Mouse (Mus musculus): ENCODE data around the gene Ppp1r12c. TPM values are rescaled to one million over a fixed set of nuclear protein-coding genes. Genes with fewer than 3 reads are reported as not detected.

The Ppp1r12c gene
- polyA plus RNA-seq, 1 experiment from 2014 or later = 46.0 TPM

GRCm38 (mm10) chr7:4511489-4512224 lies 10.2 kb upstream of the Ppp1r12c start:
- Histone ChIP-seq H3K27me3 (ENCODE audit: insufficient read depth, poor library complexity, severe bottlenecking) (no peaks in the 10 kb centered on the region), H3K36me3 (peaks cover 10% of the 10 kb centered on the region; the same call in 1 of the 2 replicates), H3K4me3 (peak overlapping the region; percentile 29; the same call in 1 of the 2 replicates), H3K4me1 (peaks cover 74% of the 10 kb centered on the region), H3K27ac (peak overlapping the region; percentile 72), H3K9me3 (no peaks in the 10 kb centered on the region)
- 58% methylated on average over 8 of the region's 8 CpGs for whole genome bisulfite sequencing
- no peak for DNase-seq (ENCODE audit: low spot score)

- 13% methylated on average over 24 of the region's 24 CpGs for WGBS
- Histone ChIP-seq H3K27ac (peak overlapping the region; percentile 68), H3K27me3 (ENCODE audit: insufficient read depth, poor library complexity, severe bottlenecking) (no peaks in the 10 kb centered on the region), H3K4me1 (peaks cover 60% of the 10 kb centered on the region), H3K4me3 (peak overlapping the region; percentile 31), H3K36me3 (peaks cover 10% of the 10 kb centered on the region; the same call in 1 of the 2 replicates), H3K9me3 (no peaks in the 10 kb centered on the region)
- peak; percentile 96 for DNase-seq (ENCODE audit: low spot score)
Observed at GRCm38 (mm10) chr7:4509863-4510608, 8.6 kb upstream of the Ppp1r12c start.

DNA sequence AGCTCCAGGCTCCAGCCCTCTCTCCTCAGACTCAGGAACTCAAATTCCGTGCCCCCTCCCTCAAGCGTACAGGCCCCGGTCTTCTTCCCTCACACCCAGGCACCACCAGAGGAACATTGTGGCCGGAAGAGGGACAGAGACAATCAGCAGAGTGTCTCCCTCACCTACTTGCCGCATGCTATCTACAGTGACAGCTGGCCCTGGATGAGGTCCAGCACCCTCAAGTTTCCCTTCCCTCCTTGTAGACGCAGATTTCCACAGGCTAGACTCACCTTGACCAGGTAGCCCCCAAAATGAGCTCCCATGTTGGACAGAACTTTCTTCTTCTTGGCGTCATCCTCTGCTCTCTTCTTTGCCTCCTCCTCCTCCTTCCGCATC lies 7.2 kb upstream of the Ppp1r12c start:
- no peak for DNase-seq (ENCODE audit: low spot score)
- WGBS = 76% methylated on average over 8 of the region's 8 CpGs
- Histone ChIP-seq H3K27me3 (ENCODE audit: insufficient read depth, poor library complexity, severe bottlenecking) (no peaks in the 10 kb centered on the region), H3K9me3 (no peaks in the 10 kb centered on the region), H3K4me3 (no peak overlapping the region), H3K4me1 (peaks cover 54% of the 10 kb centered on the region), H3K27ac (peak overlapping the region; percentile 29; the same call in 1 of the 2 replicates), H3K36me3 (peaks cover 10% of the 10 kb centered on the region; the same call in 1 of the 2 replicates)

DNA sequence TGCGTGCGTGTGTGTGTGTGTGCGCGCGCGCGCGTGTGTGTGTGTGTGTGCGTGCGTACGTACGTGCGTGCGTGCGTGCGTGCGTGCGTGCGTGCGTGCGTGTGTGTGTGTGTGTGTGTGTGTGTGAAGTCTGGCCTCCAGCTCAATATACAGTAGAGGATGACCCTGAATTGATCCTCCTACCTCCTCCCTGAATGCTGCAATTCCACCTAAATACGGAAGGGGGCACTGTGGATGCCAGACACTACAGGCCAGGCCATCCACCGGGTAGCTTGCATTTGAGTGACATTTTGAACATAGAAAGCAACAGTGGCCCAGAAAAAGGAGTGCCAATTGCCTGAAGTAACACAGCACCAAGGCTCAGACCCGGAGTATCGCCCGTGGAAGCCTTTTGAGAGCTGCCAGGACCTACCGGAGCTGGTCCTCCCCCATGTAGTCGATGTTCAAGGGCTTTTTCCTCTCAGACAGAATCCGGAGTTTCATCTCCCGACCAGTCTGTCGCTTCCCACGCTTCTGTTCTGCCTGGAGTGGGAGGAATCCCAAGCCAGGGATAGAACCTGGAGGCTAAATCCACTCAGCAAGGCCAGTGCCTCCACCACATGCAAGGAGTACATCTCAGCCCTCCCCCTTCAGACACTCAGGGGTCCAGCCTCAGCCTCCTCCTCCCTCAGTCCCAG lies 6.7 kb upstream of the Ppp1r12c start:
- H3K27ac ChIP-seq = 0 out of 2 replicates have a peak overlapping the region, but pooled peaks have one; percentile 29
- DNase-seq (ENCODE audit: low spot score) = no peak
- H3K4me3 ChIP-seq = no peak overlapping the region
- WGBS = 74% methylated on average over 32 of the region's 32 CpGs
- no peaks in the 10 kb centered on the region for H3K27me3 ChIP-seq (ENCODE audit: insufficient read depth, poor library complexity, severe bottlenecking)
- no peaks in the 10 kb centered on the region for H3K9me3 ChIP-seq
- H3K4me1 ChIP-seq = peaks cover 49% of the 10 kb centered on the region
- H3K36me3 ChIP-seq = peaks cover 10% of the 10 kb centered on the region; the same call in 1 of the 2 replicates

DNA sequence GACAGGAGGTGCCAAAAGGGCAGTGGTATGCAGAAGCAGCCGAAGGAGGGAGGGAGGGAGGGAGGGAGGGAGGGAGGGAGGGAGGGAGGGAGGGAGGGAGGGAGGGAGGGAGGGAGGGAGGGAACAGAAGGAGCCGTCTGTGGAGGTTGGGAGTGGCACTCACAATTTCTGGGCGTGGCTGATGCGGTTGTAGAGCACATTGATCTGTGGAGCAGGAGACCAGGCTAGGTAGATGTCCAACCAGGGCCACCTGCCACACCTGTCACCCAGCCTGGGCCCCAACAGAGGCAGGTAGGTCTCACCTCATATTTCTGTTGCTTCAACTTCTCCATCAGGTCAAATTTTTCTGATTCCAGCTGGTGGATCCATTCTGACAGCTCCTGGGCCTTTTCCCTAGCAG lies 5.7 kb upstream of the Ppp1r12c start:
- no peak overlapping the region for H3K27ac ChIP-seq
- peaks cover 44% of the 10 kb centered on the region for H3K4me1 ChIP-seq
- WGBS = 62% methylated on average over 3 of the region's 4 CpGs
- no peak for DNase-seq (ENCODE audit: low spot score)
- H3K27me3 ChIP-seq (ENCODE audit: insufficient read depth, poor library complexity, severe bottlenecking) = no peaks in the 10 kb centered on the region
- peaks cover 10% of the 10 kb centered on the region; the same call in 1 of the 2 replicates for H3K36me3 ChIP-seq
- H3K4me3 ChIP-seq = no peak overlapping the region
- no peaks in the 10 kb centered on the region for H3K9me3 ChIP-seq

DNA sequence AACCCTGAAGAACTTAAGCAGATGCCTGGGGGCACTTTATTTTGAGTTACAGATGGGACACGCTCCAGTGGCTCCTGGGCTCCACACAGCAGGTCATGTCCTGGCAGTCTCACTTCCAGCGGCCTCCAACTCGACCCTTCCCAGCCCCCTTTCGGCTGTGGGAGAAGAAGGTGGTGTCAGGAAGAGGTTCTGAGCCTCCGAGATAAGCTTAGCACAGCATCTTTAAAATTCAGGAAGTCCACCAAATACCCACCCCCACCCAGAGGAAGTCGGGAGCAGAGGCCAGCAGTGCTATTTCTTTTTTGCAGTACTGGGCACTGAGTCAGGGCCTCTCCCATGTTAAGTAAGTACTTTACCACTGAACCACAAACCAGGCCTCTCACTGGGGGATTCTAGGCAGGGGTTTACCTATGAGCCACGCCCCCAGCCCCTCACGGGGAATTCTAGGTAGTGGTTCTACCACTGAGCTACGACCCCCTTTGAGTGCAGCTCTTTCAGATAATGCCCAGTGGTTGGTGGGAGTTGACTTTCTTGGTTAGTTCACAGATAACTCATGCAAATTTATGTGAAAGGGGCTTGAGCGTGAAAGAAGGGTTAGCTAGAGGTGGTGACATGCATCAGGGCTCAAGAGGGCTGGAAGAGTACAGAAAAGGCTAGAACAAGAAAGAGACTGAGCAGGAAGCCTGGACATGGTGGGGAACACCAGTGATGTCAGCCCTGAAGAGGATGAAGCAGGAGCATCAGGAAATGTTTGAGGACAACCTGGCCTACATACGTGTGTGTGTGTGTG lies 3.4 kb upstream of the Ppp1r12c start:
- H3K36me3 ChIP-seq = peaks cover 10% of the 10 kb centered on the region; the same call in 1 of the 2 replicates
- H3K27me3 ChIP-seq (ENCODE audit: insufficient read depth, poor library complexity, severe bottlenecking) = no peaks in the 10 kb centered on the region
- H3K27ac ChIP-seq = peak overlapping the region; percentile 49
- WGBS = 45% methylated on average over 11 of the region's 11 CpGs
- H3K4me3 ChIP-seq = no peak overlapping the region
- no peaks in the 10 kb centered on the region for H3K9me3 ChIP-seq
- no peak for DNase-seq (ENCODE audit: low spot score)
- peaks cover 27% of the 10 kb centered on the region for H3K4me1 ChIP-seq

GRCm38 (mm10) chr7:4503858-4504257 lies 2.4 kb upstream of the Ppp1r12c start:
- no peak for DNase-seq (ENCODE audit: low spot score)
- Histone ChIP-seq H3K27me3 (ENCODE audit: insufficient read depth, poor library complexity, severe bottlenecking) (no peaks in the 10 kb centered on the region), H3K36me3 (peaks cover 10% of the 10 kb centered on the region; the same call in 1 of the 2 replicates), H3K27ac (no peak overlapping the region), H3K4me3 (no peak overlapping the region), H3K4me1 (peaks cover 28% of the 10 kb centered on the region), H3K9me3 (no peaks in the 10 kb centered on the region)
- 81% methylated on average over 5 of the region's 5 CpGs for WGBS

DNA sequence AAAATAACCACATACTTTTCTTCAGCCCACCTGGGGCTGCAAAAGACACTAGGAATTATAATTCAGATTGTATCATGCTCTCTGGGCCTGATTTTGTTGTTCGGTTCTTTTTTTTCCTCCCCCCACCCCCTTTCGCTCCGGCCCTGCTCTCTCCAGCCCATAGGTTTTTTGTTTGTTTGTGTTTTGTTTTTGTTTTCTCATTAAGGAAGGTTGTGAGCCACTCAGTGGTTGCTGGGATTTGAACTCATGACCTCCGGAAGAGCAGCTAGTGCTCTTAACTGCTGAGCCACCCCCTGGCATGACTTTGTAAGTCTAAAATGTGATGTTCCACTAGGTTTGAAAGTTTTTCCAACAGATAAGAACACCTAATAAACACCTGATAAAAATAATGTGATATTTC lies 1.6 kb upstream of the Ppp1r12c start:
- Histone ChIP-seq H3K27me3 (ENCODE audit: insufficient read depth, poor library complexity, severe bottlenecking) (no peaks in the 10 kb centered on the region), H3K4me1 (peaks cover 32% of the 10 kb centered on the region), H3K36me3 (peaks cover 4% of the 10 kb centered on the region; the same call in 1 of the 2 replicates), H3K4me3 (no peak overlapping the region), H3K27ac (no peak overlapping the region), H3K9me3 (no peaks in the 10 kb centered on the region)
- 75% methylated on average over 4 of the region's 4 CpGs for WGBS
- DNase-seq (ENCODE audit: low spot score) = no peak

DNA sequence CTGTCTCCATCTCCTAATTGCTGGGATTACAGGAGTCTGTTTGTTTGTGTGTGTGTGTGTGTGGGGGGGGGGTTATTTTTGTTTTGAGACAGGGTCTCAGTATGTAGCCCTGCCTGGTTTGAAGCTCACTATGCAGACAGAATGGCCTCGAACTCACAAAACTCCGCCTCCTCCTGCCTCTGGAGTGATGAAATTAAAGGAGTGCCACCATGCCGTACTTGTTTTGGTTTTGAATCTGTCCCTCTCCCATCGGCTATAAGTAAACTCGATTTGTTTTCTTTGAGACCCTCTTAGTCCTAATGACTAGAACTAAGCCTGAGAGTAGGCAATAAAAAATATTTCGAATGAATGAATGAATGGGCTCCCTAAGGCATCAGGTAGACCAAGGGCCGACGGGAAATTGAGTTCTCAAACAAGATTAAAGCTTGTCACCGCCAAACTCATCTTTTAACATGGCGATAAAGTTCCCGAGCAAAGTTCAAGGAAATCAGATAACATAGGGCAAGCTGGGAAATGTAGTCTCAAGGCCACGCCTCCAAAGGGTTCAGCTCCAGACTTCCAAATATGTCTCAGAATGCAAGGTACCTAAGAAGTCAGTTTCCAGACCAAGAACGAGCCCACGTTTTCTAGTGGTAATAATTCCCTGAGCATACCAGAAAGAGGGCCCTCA lies 1.1 kb upstream of the Ppp1r12c start:
- Histone ChIP-seq H3K36me3 (peaks cover 2% of the 10 kb centered on the region; the same call in 1 of the 2 replicates), H3K4me3 (peak overlapping the region; percentile 94), H3K27me3 (ENCODE audit: insufficient read depth, poor library complexity, severe bottlenecking) (no peaks in the 10 kb centered on the region), H3K4me1 (peaks cover 37% of the 10 kb centered on the region), H3K27ac (peak overlapping the region; percentile 95), H3K9me3 (no peaks in the 10 kb centered on the region)
- WGBS = 10% methylated on average over 14 of the region's 14 CpGs
- DNase-seq (ENCODE audit: low spot score) = no peak

- Histone ChIP-seq H3K27me3 (ENCODE audit: insufficient read depth, poor library complexity, severe bottlenecking) (no peaks in the 10 kb centered on the region), H3K4me1 (peaks cover 42% of the 10 kb centered on the region), H3K4me3 (peak overlapping the region; percentile 94), H3K27ac (peak overlapping the region; percentile 95), H3K36me3 (peaks cover 17% of the 10 kb centered on the region), H3K9me3 (no peaks in the 10 kb centered on the region)
- DNase-seq (ENCODE audit: low spot score) = no peak
- WGBS = under 1% methylated on average over 51 of the region's 52 CpGs
Observed at GRCm38 (mm10) chr7:4500892-4501471, 498 bp downstream of the Ppp1r12c start.

GRCm38 (mm10) chr7:4499034-4499433 lies 2.4 kb downstream of the Ppp1r12c start:
- Histone ChIP-seq H3K27ac (peak overlapping the region; percentile 2; the same call in 1 of the 2 replicates), H3K4me1 (peaks cover 34% of the 10 kb centered on the region), H3K36me3 (peaks cover 35% of the 10 kb centered on the region), H3K9me3 (no peaks in the 10 kb centered on the region), H3K4me3 (peak overlapping the region; percentile 94), H3K27me3 (ENCODE audit: insufficient read depth, poor library complexity, severe bottlenecking) (no peaks in the 10 kb centered on the region)
- DNase-seq (ENCODE audit: low spot score) = no peak
- WGBS = 72% methylated on average over 4 of the region's 4 CpGs

Data from heart, embryonic 10.5 days (tissue).